Comparison of ENCODE assay signal across 27 mouse cellular contexts in genomic region chr11:59611646-59612045, GRCm38 (mm10). TPM values are rescaled to one million over a fixed set of nuclear protein-coding genes. Genes with fewer than 3 reads are reported as not detected.
"Had no signal": no experiment of that assay in that cellular context is flagged by ENCODE, and none has a peak within 500 bp of the region (broad histone marks: within the 10 kb centered on the region; RNA-seq: fewer than 3 reads in every experiment).

No protein-coding gene starts in this region.

- H3K4me1 ChIP-seq: intestine, embryonic 15.5 days; limb, embryonic 10.5 days; limb, embryonic 13.5 days; liver, embryonic 12.5 days; liver, embryonic 15.5 days; neural tube, embryonic 12.5 days; neural tube, embryonic 15.5 days; stomach, embryonic 15.5 days had no signal

- ATAC-seq: intestine, embryonic 15.5 days; liver, embryonic 12.5 days had no signal

- H3K4me2 ChIP-seq: intestine, embryonic 15.5 days; limb, embryonic 13.5 days; liver, embryonic 12.5 days; liver, embryonic 15.5 days; midbrain, embryonic 11.5 days; neural tube, embryonic 12.5 days; neural tube, embryonic 15.5 days; stomach, embryonic 15.5 days had no signal

- H3K36me3 ChIP-seq: intestine, embryonic 15.5 days; limb, embryonic 10.5 days; limb, embryonic 13.5 days; liver, embryonic 12.5 days; liver, embryonic 15.5 days; neural tube, embryonic 12.5 days; neural tube, embryonic 15.5 days; stomach, embryonic 15.5 days had no signal

- H3K27me3 ChIP-seq: intestine, embryonic 15.5 days; limb, embryonic 13.5 days; neural tube, embryonic 12.5 days; neural tube, embryonic 15.5 days; stomach, embryonic 15.5 days had no signal

- H3K9me3 ChIP-seq: intestine, embryonic 15.5 days; limb, embryonic 10.5 days; limb, embryonic 13.5 days; liver, embryonic 12.5 days; liver, embryonic 15.5 days; neural tube, embryonic 12.5 days; neural tube, embryonic 15.5 days; stomach, embryonic 15.5 days had no signal

- H3K27ac ChIP-seq: intestine, embryonic 15.5 days; limb, embryonic 10.5 days; limb, embryonic 13.5 days; liver, embryonic 12.5 days; liver, embryonic 15.5 days; neural tube, embryonic 12.5 days; neural tube, embryonic 15.5 days; stomach, embryonic 15.5 days had no signal

- DNase-seq: kidney, adult 18-20 months; kidney, adult 9 months; kidney, postnatal 14 days; kidney, postnatal 4 days; liver; midbrain, embryonic 14.5 days; retina, postnatal 1 day; right cerebral cortex, postnatal 25 days; spleen, adult 18-20 months; thymus, postnatal 25 days had no signal

- H3K4me3 ChIP-seq: intestine, embryonic 15.5 days; limb, embryonic 10.5 days; limb, embryonic 13.5 days; liver, embryonic 12.5 days; liver, embryonic 15.5 days; neural tube, embryonic 12.5 days; neural tube, embryonic 15.5 days; stomach, embryonic 15.5 days had no signal

- H3K9ac ChIP-seq: intestine, embryonic 15.5 days; limb, embryonic 13.5 days; liver, embryonic 12.5 days; liver, embryonic 15.5 days; neural tube, embryonic 12.5 days; neural tube, embryonic 15.5 days; stomach, embryonic 15.5 days had no signal

RNA-seq across cellular contexts. Expression of gene Olfr223, which starts 18.6 kb away (rescaled TPM):
- total RNA-seq: layer of hippocampus, adult 18-20 months; layer of hippocampus, postnatal 14 days; left cerebral cortex, postnatal 25 days; megakaryocyte progenitor cell, adult 5-6 weeks; megakaryocyte-erythroid progenitor cell, adult 5-6 weeks; midbrain, postnatal 0 days had no signal
- polyA plus RNA-seq: intestine, embryonic 15.5 days; kidney, embryonic 16.5 days; limb, embryonic 10.5 days; limb, embryonic 13.5 days; liver, embryonic 12.5 days; liver, embryonic 15.5 days; midbrain, embryonic 11.5 days; midbrain, embryonic 14.5 days; midbrain, postnatal 0 days; neural tube, embryonic 12.5 days; neural tube, embryonic 15.5 days; stomach, embryonic 15.5 days; thymus, postnatal 0 days had no signal

RNA-seq across cellular contexts. Expression of gene Olfr222, which starts 35.6 kb away (rescaled TPM):
- total RNA-seq: layer of hippocampus, adult 18-20 months; layer of hippocampus, postnatal 14 days; left cerebral cortex, postnatal 25 days; megakaryocyte progenitor cell, adult 5-6 weeks; megakaryocyte-erythroid progenitor cell, adult 5-6 weeks; midbrain, postnatal 0 days had no signal
- polyA plus RNA-seq: intestine, embryonic 15.5 days; kidney, embryonic 16.5 days; limb, embryonic 10.5 days; limb, embryonic 13.5 days; liver, embryonic 12.5 days; liver, embryonic 15.5 days; midbrain, embryonic 11.5 days; midbrain, embryonic 14.5 days; midbrain, postnatal 0 days; neural tube, embryonic 12.5 days; neural tube, embryonic 15.5 days; stomach, embryonic 15.5 days; thymus, postnatal 0 days had no signal
